Mouse (Mus musculus): ENCODE measurements around the gene Cse1l. TPM values are rescaled to one million over a fixed set of nuclear protein-coding genes. Genes with fewer than 3 reads are reported as not detected.

Cse1l gene
- total RNA-seq, 1 experiment from 2014 or later = 172 TPM

DNA sequence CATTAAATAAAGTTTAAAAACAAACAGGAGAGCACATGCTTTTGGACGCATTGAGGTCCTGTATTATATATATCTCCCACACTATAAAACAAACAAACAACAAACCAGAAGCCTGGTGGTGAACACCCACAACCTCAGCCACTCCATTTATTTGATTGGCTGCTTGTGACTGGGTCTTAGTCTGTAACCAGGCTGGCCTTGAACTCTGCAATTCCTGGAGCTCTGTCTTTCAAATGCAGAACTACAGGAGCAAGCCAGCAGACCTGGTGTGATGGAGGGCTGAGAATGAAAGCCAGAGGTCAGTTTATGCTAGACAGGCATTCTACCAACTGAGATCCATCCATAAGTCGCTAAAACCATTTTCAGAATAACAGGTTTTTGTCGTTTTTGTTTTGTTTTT is 6.1 kb upstream of the Cse1l start:
- no peak for ATAC-seq (replicated peaks; ENCODE audit: low read depth, poor library complexity, severe bottlenecking)

- no peak for ATAC-seq (replicated peaks; ENCODE audit: low read depth, poor library complexity, severe bottlenecking)
These were observed 4.9 kb upstream of the Cse1l start for GRCm38 (mm10) chr2:166900792-166901505.

GRCm38 (mm10) chr2:166903719-166904282 is 2.0 kb upstream of the Cse1l start:
- no peak for ATAC-seq (replicated peaks; ENCODE audit: low read depth, poor library complexity, severe bottlenecking)

DNA sequence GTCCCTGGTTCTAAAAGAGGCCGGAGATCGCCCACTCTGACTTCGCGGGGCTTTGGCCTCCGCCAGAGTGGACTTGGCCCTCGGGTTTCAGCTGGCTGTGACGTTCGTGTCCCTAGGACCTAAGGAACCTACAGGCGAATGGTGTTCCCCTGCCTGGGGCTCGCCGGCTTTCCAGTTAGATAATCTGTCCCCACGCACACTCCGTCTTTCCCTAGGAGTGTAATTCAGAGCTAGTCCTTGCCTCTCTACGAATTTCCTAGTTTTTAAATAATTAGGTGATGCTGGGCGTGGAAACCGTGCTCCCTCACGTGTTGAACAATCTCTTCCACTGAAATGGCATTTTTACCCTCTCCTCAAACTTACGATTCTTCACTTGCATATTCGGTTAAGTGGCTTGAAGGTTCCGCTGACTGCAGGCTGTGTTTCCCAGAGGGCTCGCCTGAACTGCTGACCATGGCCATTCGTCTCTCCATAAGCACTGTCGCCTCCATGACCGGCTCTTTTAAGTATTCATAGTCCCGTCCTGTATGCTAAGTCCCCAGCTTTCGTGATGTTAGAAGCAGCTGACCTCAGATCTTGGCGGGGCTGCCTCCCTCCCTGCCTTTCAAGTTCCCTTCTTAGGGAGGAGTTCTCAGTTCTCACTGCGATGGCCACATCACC is 813 bp downstream of the Cse1l start:
- no peak; the same call in 1 of the 2 replicates for ATAC-seq (replicated peaks; ENCODE audit: low read depth, poor library complexity, severe bottlenecking)

- ATAC-seq (replicated peaks; ENCODE audit: low read depth, poor library complexity, severe bottlenecking) = no peak
These were observed 3.9 kb downstream of the Cse1l start for GRCm38 (mm10) chr2:166909729-166910128.

DNA sequence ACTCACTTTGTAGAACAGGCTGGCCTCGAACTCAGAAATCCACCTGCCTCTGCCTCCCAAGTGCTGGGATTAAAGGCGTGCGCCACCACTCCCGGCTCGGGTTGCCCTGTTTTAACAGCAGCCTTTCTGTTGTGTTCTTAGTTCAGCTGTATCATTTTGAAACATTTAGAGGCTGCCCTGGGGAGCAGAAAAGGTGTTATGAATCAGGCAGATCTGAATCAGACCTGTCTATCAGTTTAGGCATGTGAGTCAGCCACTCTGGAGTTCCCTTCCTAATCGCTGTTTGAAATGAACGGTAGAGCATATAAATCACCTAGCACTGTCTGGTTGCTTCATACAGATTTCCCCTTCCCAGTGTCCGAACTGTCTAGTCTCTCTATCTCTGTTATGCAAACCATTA is 4.7 kb downstream of the Cse1l start:
- ATAC-seq (replicated peaks; ENCODE audit: low read depth, poor library complexity, severe bottlenecking) = no peak

GRCm38 (mm10) chr2:166923971-166924370 is 18.1 kb downstream of the Cse1l start:
- ATAC-seq (replicated peaks; ENCODE audit: low read depth, poor library complexity, severe bottlenecking) = no peak

- ATAC-seq (replicated peaks; ENCODE audit: low read depth, poor library complexity, severe bottlenecking) = no peak
These were observed 28.1 kb downstream of the Cse1l start for GRCm38 (mm10) chr2:166933943-166934342.

- no peak for ATAC-seq (replicated peaks; ENCODE audit: low read depth, poor library complexity, severe bottlenecking)
These were observed 28.6 kb downstream of the Cse1l start for GRCm38 (mm10) chr2:166934416-166934815.

DNA sequence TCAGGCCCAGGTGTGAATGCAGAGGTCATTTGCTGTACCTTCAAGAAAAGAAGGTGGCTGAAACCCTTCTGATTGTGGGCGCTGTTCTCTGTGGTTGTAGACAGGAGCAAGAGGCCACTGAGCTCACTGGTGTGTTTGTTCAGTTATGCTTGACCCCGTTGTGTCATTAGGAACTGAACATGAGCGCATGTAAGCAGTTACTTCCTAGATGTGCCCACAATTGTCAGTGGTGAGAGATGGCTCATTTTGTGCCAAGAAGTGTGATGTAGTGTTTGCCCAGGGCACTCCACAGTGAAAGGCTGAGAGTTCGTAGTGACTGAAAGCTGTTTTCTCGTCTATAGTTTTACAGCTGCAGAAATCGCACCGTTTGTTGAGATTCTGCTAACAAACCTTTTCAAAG is 29.7 kb downstream of the Cse1l start:
- no peak for ATAC-seq (replicated peaks; ENCODE audit: low read depth, poor library complexity, severe bottlenecking)

- ATAC-seq (replicated peaks; ENCODE audit: low read depth, poor library complexity, severe bottlenecking) = no peak
These were observed 30.3 kb downstream of the Cse1l start for GRCm38 (mm10) chr2:166936166-166936565.

- ATAC-seq (replicated peaks; ENCODE audit: low read depth, poor library complexity, severe bottlenecking) = no peak
These were observed 37.3 kb downstream of the Cse1l start for GRCm38 (mm10) chr2:166943146-166943545.

- ATAC-seq (replicated peaks; ENCODE audit: low read depth, poor library complexity, severe bottlenecking) = no peak
These were observed 38.5 kb downstream of the Cse1l start for GRCm38 (mm10) chr2:166944346-166944745.

GRCm38 (mm10) chr2:166945456-166945855 is 39.6 kb downstream of the Cse1l start:
- peak; percentile 63; the same call in 1 of the 2 replicates for ATAC-seq (replicated peaks; ENCODE audit: low read depth, poor library complexity, severe bottlenecking)

- no peak for ATAC-seq (replicated peaks; ENCODE audit: low read depth, poor library complexity, severe bottlenecking)
These were observed 42.4 kb downstream of the Cse1l start for GRCm38 (mm10) chr2:166948246-166948645.

- ATAC-seq (replicated peaks; ENCODE audit: low read depth, poor library complexity, severe bottlenecking) = no peak
These were observed 43.1 kb downstream of the Cse1l start for GRCm38 (mm10) chr2:166948936-166949335.

DNA sequence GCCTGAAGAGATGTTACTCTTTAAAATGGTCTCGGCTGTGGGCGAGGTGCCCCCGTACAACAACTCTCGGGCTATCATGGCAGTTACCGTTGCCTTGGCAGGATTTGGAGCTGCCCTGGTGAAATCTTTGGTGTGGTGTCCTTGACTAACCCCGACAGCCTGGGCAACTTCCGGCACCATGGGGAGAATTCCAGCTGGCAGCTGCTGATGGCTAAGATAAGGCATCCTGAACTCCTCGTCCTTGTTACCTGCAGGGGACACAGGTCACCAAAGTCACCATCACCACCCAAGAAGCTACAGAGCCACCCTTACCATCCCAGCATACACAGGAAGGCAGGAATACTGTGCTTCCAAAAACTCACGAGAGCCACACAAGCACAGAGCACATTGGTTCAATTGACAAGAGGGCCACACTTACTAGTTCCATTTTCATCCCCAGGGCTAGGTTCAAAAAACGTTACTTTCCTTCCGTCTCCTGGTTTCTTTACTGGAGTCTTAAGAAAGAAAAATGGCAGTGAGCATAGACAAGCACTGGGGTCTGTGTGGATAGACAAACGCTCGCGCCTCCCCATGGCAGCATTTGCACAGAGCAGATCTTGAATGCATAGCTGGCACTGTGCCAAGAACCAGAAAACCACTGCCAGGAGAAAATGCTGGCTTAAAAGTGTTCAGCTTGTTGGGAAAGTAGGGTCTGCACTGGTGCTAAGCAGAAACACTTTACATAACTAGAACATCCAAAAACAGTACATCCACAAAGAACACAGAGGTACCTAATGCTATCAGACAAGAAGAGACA is 45.2 kb downstream of the Cse1l start:
- ATAC-seq (replicated peaks; ENCODE audit: low read depth, poor library complexity, severe bottlenecking) = no peak

DNA sequence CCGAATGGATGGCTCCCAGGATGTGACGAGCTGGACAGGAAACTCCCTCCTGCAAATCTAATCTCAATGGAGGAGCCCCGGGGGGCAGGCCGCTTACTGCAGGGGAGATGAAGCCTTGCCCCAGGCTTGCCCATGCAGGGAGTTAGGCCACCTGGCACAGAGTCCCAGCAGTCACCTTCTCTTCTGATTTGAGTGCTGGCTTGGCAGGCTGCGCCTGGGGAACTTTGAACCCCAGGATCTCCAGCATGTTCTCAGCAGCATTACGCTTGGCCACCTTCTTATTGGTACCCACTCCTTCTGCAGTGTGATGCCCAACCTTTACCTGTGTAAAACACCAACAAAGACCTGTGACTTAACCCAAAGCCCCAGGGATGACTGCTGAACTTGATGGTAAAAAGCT is 46.3 kb downstream of the Cse1l start:
- ATAC-seq (replicated peaks; ENCODE audit: low read depth, poor library complexity, severe bottlenecking) = no peak

- peak; percentile 72 for ATAC-seq (replicated peaks; ENCODE audit: low read depth, poor library complexity, severe bottlenecking)
These were observed 51.0 kb downstream of the Cse1l start for GRCm38 (mm10) chr2:166956805-166957204.

- ATAC-seq (replicated peaks; ENCODE audit: low read depth, poor library complexity, severe bottlenecking) = no peak
These were observed 54.9 kb downstream of the Cse1l start for GRCm38 (mm10) chr2:166960648-166961330.

All from common myeloid progenitor, adult 5-6 weeks (primary cell).